Mouse (Mus musculus) neural tube, embryonic 15.5 days (tissue): Measurements from ENCODE around the gene Tprn. TPM values are rescaled to one million over a fixed set of nuclear protein-coding genes. Genes with fewer than 3 reads are reported as not detected.
A peak's percentile ranks its signal among the peaks of the same experiment; 100 is the strongest.

Experiments used
- ATAC-seq: fragments of 200-750 bp; cut with Nextera tagmentation; 2 replicates; pipeline ENCODE4 v1.8.0; 2017; ENCODE audit warnings: mild to moderate bottlenecking, moderate TSS enrichment, moderate library complexity; ENCODE audit not compliant: low FRiP score
- H3K27ac ChIP-seq: fragments of 300-500 bp; sonication (generic); replicated peaks from 2 replicates; pipeline ENCODE4 v1.5.1; 2015; ENCODE audit warnings: mild to moderate bottlenecking, inconsistent platforms
- H3K27me3 ChIP-seq: fragments of 300-500 bp; sonication (generic); replicated peaks from 2 replicates; pipeline ENCODE4 v1.6.1; 2015; ENCODE audit warnings: inconsistent platforms
- H3K36me3 ChIP-seq: fragments of 300-500 bp; sonication (generic); 2 replicates; pipeline ENCODE4 v1.6.1; 2015; ENCODE audit warnings: inconsistent platforms
- H3K4me1 ChIP-seq: fragments of 300-500 bp; sonication (generic); 2 replicates; pipeline ENCODE4 v1.6.1; 2015; ENCODE audit warnings: inconsistent platforms
- H3K4me2 ChIP-seq: fragments of 300-500 bp; sonication (generic); 2 replicates; pipeline ENCODE4 v1.6.1; 2015; ENCODE audit warnings: inconsistent platforms, mild to moderate bottlenecking, moderate library complexity
- H3K4me3 ChIP-seq: fragments of 300-500 bp; sonication (generic); replicated peaks from 2 replicates; pipeline ENCODE4 v1.5.1; 2015; ENCODE audit warnings: mild to moderate bottlenecking, inconsistent platforms
- H3K9ac ChIP-seq: fragments of 300-500 bp; sonication (generic); replicated peaks from 2 replicates; pipeline ENCODE4 v1.6.1; 2015; ENCODE audit warnings: mild to moderate bottlenecking, inconsistent platforms
- H3K9me3 ChIP-seq: fragments of 300-500 bp; sonication (generic); replicated peaks from 2 replicates; pipeline ENCODE4 v1.6.1; 2016; ENCODE audit warnings: inconsistent platforms
- WGBS: fragments of 180-500 bp; shearing (Covaris S2); methylation state at CpG from one replicate; pipeline ENCODE4 v1.1.7; 2015; ENCODE audit warnings: mixed read lengths; 5-methylcytosine and 5-hydroxymethylcytosine counted together
- polyA plus RNA-seq: library from polyadenylated mRNA; unstranded; fragments of >200 nt; fragmentation: Nextera tagmentation; extraction: Ambion mirVana; gene quantifications from 2 replicates; pipeline ENCODE4 v1.2.1, GENCODE M21; 2015

Tprn gene
- polyA plus RNA-seq, 1 experiment from 2014 or later = 16.3 TPM

DNA sequence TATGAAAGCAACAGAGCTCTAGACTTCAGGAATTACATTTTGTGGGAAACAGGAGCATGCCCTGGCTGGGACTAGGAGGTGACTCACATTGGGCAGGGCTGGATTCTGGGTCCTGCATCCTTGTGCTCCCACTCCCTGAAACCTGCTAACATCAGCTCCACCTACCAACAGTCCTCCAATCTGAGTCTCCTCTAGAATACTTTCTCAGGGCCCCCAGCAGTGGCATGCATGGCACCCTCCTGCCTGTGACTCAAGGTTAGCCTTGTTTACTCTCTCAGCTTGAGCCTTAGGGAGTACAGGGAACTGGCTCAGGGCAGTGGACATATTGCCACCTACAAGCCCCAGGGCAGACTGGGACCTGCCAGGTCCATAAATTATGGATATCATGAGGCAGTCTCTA lies 24.3 kb upstream of the Tprn start:
- Histone ChIP-seq H3K4me2 (no peak overlapping the region), H3K27ac (no peak overlapping the region), H3K4me1 (peaks cover 28% of the 10 kb centered on the region), H3K27me3 (peaks cover 7% of the 10 kb centered on the region; the same call in 1 of the 2 replicates), H3K9me3 (no peaks in the 10 kb centered on the region), H3K4me3 (no peak overlapping the region), H3K36me3 (no peaks in the 10 kb centered on the region), H3K9ac (no peak overlapping the region)
- no peak for ATAC-seq

- Histone ChIP-seq H3K27me3 (peaks cover 7% of the 10 kb centered on the region; the same call in 1 of the 2 replicates), H3K9ac (no peak overlapping the region), H3K27ac (no peak overlapping the region), H3K4me3 (no peak overlapping the region), H3K4me1 (peaks cover 42% of the 10 kb centered on the region), H3K4me2 (no peak overlapping the region), H3K36me3 (peaks cover 7% of the 10 kb centered on the region; the same call in 1 of the 2 replicates), H3K9me3 (no peaks in the 10 kb centered on the region)
- 90% methylated on average over 3 of the region's 3 CpGs for WGBS
- ATAC-seq = no peak
Measured at GRCm38 (mm10) chr2:25239766-25240165, 22.7 kb upstream of the Tprn start.

GRCm38 (mm10) chr2:25240310-25240709 lies 22.1 kb upstream of the Tprn start:
- Histone ChIP-seq H3K4me1 (peaks cover 42% of the 10 kb centered on the region), H3K4me3 (peak overlapping the region; percentile 72), H3K9ac (peak overlapping the region; percentile 36; the same call in 1 of the 2 replicates), H3K9me3 (no peaks in the 10 kb centered on the region), H3K4me2 (peak overlapping the region; percentile 67), H3K36me3 (peaks cover 13% of the 10 kb centered on the region), H3K27me3 (peaks cover 5% of the 10 kb centered on the region; the same call in 1 of the 2 replicates), H3K27ac (peak overlapping the region; percentile 84)
- 0 out of 2 replicates have a peak, but pooled peaks have one; percentile 11 for ATAC-seq
- 46% methylated on average over 8 of the region's 8 CpGs for WGBS

DNA sequence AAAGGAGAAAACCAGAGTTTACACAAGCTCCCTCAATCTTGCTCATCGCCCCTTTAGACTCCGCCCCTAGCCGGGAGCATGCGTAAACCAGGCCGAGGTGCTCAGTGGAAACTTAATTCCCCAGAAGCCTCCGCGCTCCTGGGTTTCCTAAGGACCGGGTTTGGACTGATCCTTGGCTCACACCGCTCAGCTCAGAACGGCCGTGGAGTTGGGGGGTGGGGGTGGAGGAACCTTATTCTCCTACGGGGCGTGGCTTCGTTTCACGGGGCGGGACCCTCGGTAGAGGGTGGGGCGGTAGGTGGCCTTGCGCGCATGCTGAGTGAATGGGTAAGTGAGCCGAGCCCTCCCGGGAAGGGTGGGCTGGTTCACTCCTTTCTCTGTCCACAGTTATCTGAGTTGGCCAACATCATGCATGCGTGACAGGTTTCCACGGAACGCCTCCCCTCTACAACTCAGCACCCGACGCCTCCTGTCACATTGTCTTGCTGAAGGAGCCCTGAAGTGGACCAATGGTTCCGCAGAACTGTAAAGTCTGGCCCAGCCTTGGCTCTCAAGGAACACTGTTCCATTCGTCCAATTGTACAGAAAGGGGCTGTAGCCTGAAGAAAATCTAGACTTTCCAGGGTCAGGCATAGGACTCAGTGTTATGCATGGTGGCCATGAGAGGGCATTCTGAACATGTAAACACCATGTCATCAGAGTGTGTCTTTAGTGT lies 21.5 kb upstream of the Tprn start:
- Histone ChIP-seq H3K27me3 (peaks cover 3% of the 10 kb centered on the region; the same call in 1 of the 2 replicates), H3K4me1 (peaks cover 42% of the 10 kb centered on the region), H3K4me3 (peak overlapping the region; percentile 72), H3K9me3 (no peaks in the 10 kb centered on the region), H3K9ac (peak overlapping the region; percentile 36), H3K36me3 (peaks cover 18% of the 10 kb centered on the region), H3K4me2 (peak overlapping the region; percentile 67), H3K27ac (peak overlapping the region; percentile 84)
- ATAC-seq = peak; percentile 84
- WGBS = 2% methylated on average over 29 of the region's 29 CpGs

DNA sequence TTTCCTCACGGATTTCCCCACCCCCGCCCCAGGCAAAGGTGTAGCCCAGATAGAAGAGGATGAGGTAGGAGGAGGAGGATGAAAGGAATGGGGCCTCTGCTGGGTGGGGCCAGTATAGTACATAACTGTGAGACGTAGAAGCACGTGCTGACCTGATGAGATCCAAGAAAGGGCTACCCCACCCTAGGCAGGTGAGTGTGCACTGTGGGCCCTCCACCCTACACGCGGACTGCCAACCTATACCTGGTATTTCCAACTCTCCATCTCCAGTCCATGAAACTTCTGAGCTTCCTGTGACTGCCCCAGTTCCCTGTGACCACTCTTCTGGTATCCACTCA lies 21.0 kb upstream of the Tprn start:
- WGBS = 21% methylated on average over 6 of the region's 6 CpGs
- H3K36me3 ChIP-seq = peaks cover 23% of the 10 kb centered on the region

GRCm38 (mm10) chr2:25242101-25242506 lies 20.3 kb upstream of the Tprn start, which contains the start of the genes Rnf208 and Cysrt1:
Rnf208 (plus strand) TSS chr2:25242255.
Cysrt1 (minus strand) TSS chr2:25242452.
- Histone ChIP-seq H3K27me3 (0 out of 2 replicates have a peak, but pooled peaks cover 3% of the 10 kb centered on the region), H3K9me3 (no peaks in the 10 kb centered on the region), H3K27ac (peak within 1 kb of the TSS; percentile 84), H3K4me2 (peak within 1 kb of the TSS; percentile 67), H3K36me3 (peaks cover 26% of the 10 kb centered on the region), H3K9ac (peak within 1 kb of the TSS; percentile 86), H3K4me3 (peak within 1 kb of the TSS; percentile 72), H3K4me1 (peaks cover 42% of the 10 kb centered on the region)
- peak; percentile 72 for ATAC-seq
- under 1% methylated on average over 47 of the region's 59 CpGs for WGBS

More for the DNA sequence above, 21.0 kb upstream of the Tprn start:
- peak overlapping the region; percentile 84 for H3K27ac ChIP-seq
- H3K9me3 ChIP-seq = no peaks in the 10 kb centered on the region
- peak overlapping the region; percentile 72 for H3K4me3 ChIP-seq
- H3K4me1 ChIP-seq = peaks cover 42% of the 10 kb centered on the region
- peak overlapping the region; percentile 86 for H3K9ac ChIP-seq
- ATAC-seq = peak; percentile 30
- H3K4me2 ChIP-seq = peak overlapping the region; percentile 67
- H3K27me3 ChIP-seq = peaks cover 3% of the 10 kb centered on the region; the same call in 1 of the 2 replicates

GRCm38 (mm10) chr2:25243342-25243741 lies 19.1 kb upstream of the Tprn start:
- Histone ChIP-seq H3K4me3 (peak overlapping the region; percentile 72), H3K4me1 (peaks cover 42% of the 10 kb centered on the region), H3K4me2 (peak overlapping the region; percentile 67), H3K27me3 (no peaks in the 10 kb centered on the region), H3K9ac (peak overlapping the region; percentile 86), H3K36me3 (peaks cover 28% of the 10 kb centered on the region), H3K27ac (no peak overlapping the region), H3K9me3 (no peaks in the 10 kb centered on the region)
- WGBS = 81% methylated on average over 8 of the region's 8 CpGs
- no peak for ATAC-seq

- Histone ChIP-seq H3K27ac (no peak overlapping the region), H3K4me2 (peak overlapping the region; percentile 67; the same call in 1 of the 2 replicates), H3K4me1 (peaks cover 42% of the 10 kb centered on the region), H3K27me3 (no peaks in the 10 kb centered on the region), H3K9ac (no peak overlapping the region), H3K9me3 (no peaks in the 10 kb centered on the region), H3K36me3 (peaks cover 35% of the 10 kb centered on the region), H3K4me3 (no peak overlapping the region)
- 92% methylated on average over 4 of the region's 4 CpGs for WGBS
- ATAC-seq = no peak
Measured at GRCm38 (mm10) chr2:25244144-25244543, 18.3 kb upstream of the Tprn start.

GRCm38 (mm10) chr2:25246183-25247072 lies 16.0 kb upstream of the Tprn start, which contains the start of gene AL732309.1:
AL732309.1 (minus strand) TSS chr2:25246863.
- 91% methylated on average over 10 of the region's 10 CpGs for WGBS

GRCm38 (mm10) chr2:25252331-25252730 lies 10.1 kb upstream of the Tprn start:
- peaks cover 25% of the 10 kb centered on the region for H3K4me1 ChIP-seq
- H3K9me3 ChIP-seq = no peaks in the 10 kb centered on the region
- H3K36me3 ChIP-seq = peaks cover 44% of the 10 kb centered on the region
- no peak overlapping the region for H3K27ac ChIP-seq
- no peak for ATAC-seq
- H3K9ac ChIP-seq = no peak overlapping the region
- 73% methylated on average over 1 of the region's 1 CpGs for WGBS
- no peak overlapping the region for H3K4me3 ChIP-seq
- H3K4me2 ChIP-seq = no peak overlapping the region
- no peaks in the 10 kb centered on the region for H3K27me3 ChIP-seq

More at GRCm38 (mm10) chr2:25246183-25247072, 16.0 kb upstream of the Tprn start, which contains the start of gene AL732309.1:
- H3K9ac ChIP-seq = no peak within 1 kb of the TSS
- H3K4me2 ChIP-seq = no peak within 1 kb of the TSS
- no peak within 1 kb of the TSS for H3K27ac ChIP-seq
- H3K4me1 ChIP-seq = peaks cover 30% of the 10 kb centered on the region
- H3K27me3 ChIP-seq = no peaks in the 10 kb centered on the region
- H3K4me3 ChIP-seq = no peak within 1 kb of the TSS
- H3K36me3 ChIP-seq = peaks cover 54% of the 10 kb centered on the region
- no peaks in the 10 kb centered on the region for H3K9me3 ChIP-seq
- ATAC-seq = no peak

- H3K4me2 ChIP-seq = peak within 1 kb of the TSS; percentile 95
- WGBS = under 1% methylated on average over 38 of the region's 39 CpGs
- peaks cover 25% of the 10 kb centered on the region for H3K36me3 ChIP-seq
- peak; percentile 93 for ATAC-seq
- peak within 1 kb of the TSS; percentile 83 for H3K27ac ChIP-seq
- no peaks in the 10 kb centered on the region for H3K27me3 ChIP-seq
- no peaks in the 10 kb centered on the region for H3K9me3 ChIP-seq
- peak within 1 kb of the TSS; percentile 96 for H3K9ac ChIP-seq
- peaks cover 29% of the 10 kb centered on the region for H3K4me1 ChIP-seq
- peak within 1 kb of the TSS; percentile 100 for H3K4me3 ChIP-seq
Measured at GRCm38 (mm10) chr2:25255284-25255779, 7.1 kb upstream of the Tprn start, which contains the start of gene Tmem203. Tmem203 (plus strand) TSS chr2:25255439.
